Mouse (Mus musculus) lung, embryonic 16.5 days (tissue): ENCODE measurements around the gene Tgfbr2. TPM values are rescaled to one million over a fixed set of nuclear protein-coding genes. Genes with fewer than 3 reads are reported as not detected.

Experiments
- ATAC-seq: fragments of 200-750 bp; cut with Nextera tagmentation; 2 replicates; pipeline ENCODE4 v1.8.0; 2017; ENCODE audit warnings: low read depth, mild to moderate bottlenecking, moderate library complexity
- H3K27ac ChIP-seq: fragments of 300-500 bp; sonication (generic); 2 replicates; pipeline ENCODE4 v1.5.1; 2014; ENCODE audit warnings: mild to moderate bottlenecking, control low read depth, low read length
- H3K27me3 ChIP-seq: fragments of 300-500 bp; sonication (generic); 2 replicates; pipeline ENCODE4 v1.6.1; 2014; ENCODE audit warnings: low read depth, low read length, mixed read lengths; ENCODE audit not compliant: control insufficient read depth, insufficient read depth
- H3K36me3 ChIP-seq: fragments of 300-500 bp; sonication (generic); 2 replicates; pipeline ENCODE4 v1.6.1; 2014; ENCODE audit warnings: low read length; ENCODE audit not compliant: control insufficient read depth, insufficient read depth
- H3K4me1 ChIP-seq: fragments of 300-500 bp; sonication (generic); replicated peaks from 2 replicates; pipeline ENCODE4 v1.6.1; 2014; ENCODE audit warnings: low read length, mixed read lengths; ENCODE audit not compliant: control insufficient read depth, insufficient read depth
- H3K4me2 ChIP-seq: fragments of 300-500 bp; sonication (generic); 2 replicates; pipeline ENCODE4 v1.6.1; 2014; ENCODE audit warnings: low read depth, low read length, control low read depth
- H3K4me3 ChIP-seq: fragments of 300-500 bp; sonication (generic); 2 replicates; pipeline ENCODE4 v1.5.1; 2014; ENCODE audit warnings: mild to moderate bottlenecking, low read length, control low read depth
- H3K9ac ChIP-seq: fragments of 300-500 bp; sonication (generic); 2 replicates; pipeline ENCODE4 v1.6.1; 2014; ENCODE audit warnings: low read length, control low read depth
- H3K9me3 ChIP-seq: fragments of 300-500 bp; sonication (generic); 2 replicates; pipeline ENCODE4 v1.6.1; 2016; ENCODE audit warnings: low read length; ENCODE audit not compliant: control insufficient read depth
- WGBS: fragments of 180-500 bp; shearing (Covaris S2); extraction: QIAGEN DNeasy Blood & Tissue Kit; methylation state at CpG from one replicate; pipeline ENCODE4 v1.1.7; 2014; 5-methylcytosine and 5-hydroxymethylcytosine counted together
- polyA plus RNA-seq: library from polyadenylated mRNA; unstranded; fragments of >200 nt; fragmentation: Nextera tagmentation; extraction: Ambion mirVana; gene quantifications from 2 replicates; pipeline ENCODE4 v1.2.1, GENCODE M21; 2015

Gene Tgfbr2
- polyA plus RNA-seq, 1 experiment from 2014 or later: 58.0 TPM

GRCm38 (mm10) chr9:116134488-116134887 lies 40.7 kb downstream of the Tgfbr2 start:
- 95% methylated on average over 2 of the region's 2 CpGs for WGBS
- Histone ChIP-seq H3K4me3 (no peak overlapping the region), H3K4me2 (no peak overlapping the region), H3K27ac (no peak overlapping the region), H3K9ac (no peak overlapping the region), H3K9me3 (no peaks in the 10 kb centered on the region), H3K27me3 (no peaks in the 10 kb centered on the region), H3K36me3 (peaks cover 15% of the 10 kb centered on the region), H3K4me1 (peaks cover 38% of the 10 kb centered on the region)
- no peak for ATAC-seq

DNA sequence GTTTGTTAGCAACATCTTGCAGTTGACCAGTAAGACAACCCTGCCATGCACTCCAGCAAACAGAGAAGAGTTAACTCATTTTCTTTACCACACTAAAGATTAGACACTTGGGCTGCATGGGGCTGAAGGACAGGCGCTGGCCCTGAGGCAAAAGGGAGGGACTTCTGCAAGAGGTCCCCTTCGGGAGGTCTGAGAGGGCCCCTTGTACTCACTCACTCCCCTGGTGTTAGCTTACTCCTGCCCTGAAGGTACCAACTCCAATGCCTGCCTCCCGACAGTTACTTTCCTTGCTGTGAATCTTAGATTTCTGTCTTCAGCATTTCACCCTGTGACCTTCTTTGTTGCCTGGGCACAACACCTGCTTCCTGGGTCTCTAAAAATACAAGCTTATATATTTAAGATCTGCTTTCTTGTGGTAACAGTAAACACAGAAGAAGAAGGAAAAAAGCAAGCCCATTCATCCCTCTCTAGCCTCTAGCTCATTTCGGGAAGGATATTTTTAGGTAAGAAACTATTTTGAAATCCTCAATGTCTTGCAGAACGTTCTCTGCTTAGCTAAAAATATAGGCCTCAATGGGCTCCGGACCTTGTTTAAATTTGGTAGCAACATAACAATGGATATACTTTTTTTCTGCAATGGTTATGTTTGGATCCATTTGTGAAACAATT lies 41.7 kb downstream of the Tgfbr2 start:
- Histone ChIP-seq H3K4me2 (no peak overlapping the region), H3K9ac (no peak overlapping the region), H3K27me3 (no peaks in the 10 kb centered on the region), H3K9me3 (no peaks in the 10 kb centered on the region), H3K36me3 (peaks cover 22% of the 10 kb centered on the region), H3K4me1 (peaks cover 31% of the 10 kb centered on the region), H3K27ac (no peak overlapping the region), H3K4me3 (no peak overlapping the region)
- ATAC-seq: no peak
- 67% methylated on average over 6 of the region's 6 CpGs for WGBS

DNA sequence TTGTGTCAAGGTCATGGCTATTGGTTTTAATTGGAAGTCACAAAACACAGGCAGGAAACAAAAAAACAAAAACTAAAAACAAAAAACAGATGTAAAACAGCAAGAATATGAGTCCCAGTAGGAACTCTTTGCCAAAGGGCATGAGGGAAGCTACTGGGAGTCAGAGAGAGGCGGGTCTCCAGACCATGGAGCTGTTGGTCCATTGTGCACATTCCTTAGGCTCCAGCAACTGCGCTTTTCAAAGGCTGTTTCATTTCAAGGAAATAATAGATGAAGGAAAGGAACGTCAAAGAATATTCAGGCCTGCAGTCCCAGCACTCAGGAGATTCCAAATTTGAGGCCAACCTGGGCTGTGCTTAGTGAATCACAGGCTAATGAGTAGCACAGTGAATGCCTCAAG lies 46.3 kb downstream of the Tgfbr2 start:
- Histone ChIP-seq H3K27me3 (no peaks in the 10 kb centered on the region), H3K4me2 (no peak overlapping the region), H3K9me3 (no peaks in the 10 kb centered on the region), H3K27ac (no peak overlapping the region), H3K4me1 (peaks cover 17% of the 10 kb centered on the region), H3K9ac (no peak overlapping the region), H3K4me3 (no peak overlapping the region), H3K36me3 (peaks cover 34% of the 10 kb centered on the region)
- no peak for ATAC-seq
- 52% methylated on average over 3 of the region's 3 CpGs for WGBS

- no peaks in the 10 kb centered on the region for H3K27me3 ChIP-seq
Observed at GRCm38 (mm10) chr9:116128311-116128710, 46.8 kb downstream of the Tgfbr2 start.

DNA sequence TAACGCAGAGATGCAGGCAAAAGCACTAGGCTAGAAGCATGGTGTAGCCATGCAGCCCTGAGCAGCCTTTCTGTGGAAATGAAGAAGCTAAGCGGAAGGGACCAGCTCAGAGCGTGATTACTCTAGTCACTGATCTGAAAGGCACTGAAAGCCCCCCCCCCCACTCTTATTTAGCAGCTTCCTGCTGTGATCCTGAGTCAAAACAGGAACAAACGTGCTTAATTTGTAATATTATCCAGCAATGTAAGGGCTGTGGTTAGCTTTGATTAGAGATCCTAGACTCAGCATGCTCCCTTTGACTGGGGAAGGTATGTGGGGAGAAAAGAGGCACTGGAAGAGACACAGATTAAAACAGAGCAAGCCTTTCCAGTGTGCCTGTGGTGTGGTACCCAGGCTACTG lies 48.7 kb downstream of the Tgfbr2 start:
- Histone ChIP-seq H3K36me3 (peaks cover 37% of the 10 kb centered on the region), H3K27ac (no peak overlapping the region), H3K9me3 (no peaks in the 10 kb centered on the region), H3K27me3 (no peaks in the 10 kb centered on the region), H3K4me1 (peaks cover 23% of the 10 kb centered on the region), H3K9ac (no peak overlapping the region), H3K4me3 (no peak overlapping the region), H3K4me2 (no peak overlapping the region)
- 79% methylated on average over 4 of the region's 4 CpGs for WGBS
- ATAC-seq: no peak

More at GRCm38 (mm10) chr9:116128311-116128710, 46.8 kb downstream of the Tgfbr2 start:
- Histone ChIP-seq H3K27ac (no peak overlapping the region), H3K4me1 (peaks cover 17% of the 10 kb centered on the region), H3K9me3 (no peaks in the 10 kb centered on the region), H3K9ac (no peak overlapping the region), H3K36me3 (peaks cover 34% of the 10 kb centered on the region), H3K4me3 (no peak overlapping the region), H3K4me2 (no peak overlapping the region)
- no peak for ATAC-seq
- 44% methylated on average over 2 of the region's 2 CpGs for WGBS

DNA sequence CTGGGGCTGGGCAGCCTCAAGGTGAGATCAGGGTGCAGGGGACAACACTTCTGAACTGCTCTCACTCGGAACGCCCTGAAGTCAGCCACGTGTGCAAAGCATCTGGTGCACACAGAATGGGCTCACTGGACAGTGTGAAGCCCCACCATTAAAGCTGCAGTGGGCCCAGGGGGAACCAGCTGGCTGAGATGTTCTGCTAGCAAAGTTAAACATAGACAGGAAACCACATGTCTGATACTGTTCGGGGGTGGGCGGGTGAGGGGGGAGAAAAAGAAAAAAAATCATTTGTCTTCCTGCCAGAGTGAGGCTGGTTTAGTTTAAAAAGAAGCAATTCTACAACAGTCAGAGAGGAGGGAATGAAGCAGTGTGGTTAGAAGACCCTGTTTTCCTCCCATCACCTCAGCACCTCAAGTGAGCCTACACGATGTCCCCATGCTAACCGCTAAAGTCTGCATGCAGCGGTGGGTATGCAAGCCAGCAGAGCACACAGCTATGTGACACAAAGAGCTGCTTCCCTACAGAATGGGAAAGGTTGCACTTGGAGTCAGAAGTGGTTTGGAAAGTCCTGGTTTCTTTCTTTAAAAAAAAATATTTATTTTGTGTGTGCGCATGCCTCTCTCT lies 52.1 kb downstream of the Tgfbr2 start:
- no peak overlapping the region for H3K4me2 ChIP-seq
- H3K4me3 ChIP-seq: no peak overlapping the region
- H3K4me1 ChIP-seq: peaks cover 23% of the 10 kb centered on the region
- H3K27ac ChIP-seq: peak overlapping the region; percentile 84
- peaks cover 31% of the 10 kb centered on the region for H3K36me3 ChIP-seq
- WGBS: 27% methylated on average over 9 of the region's 9 CpGs
- no peaks in the 10 kb centered on the region for H3K27me3 ChIP-seq
- peak overlapping the region; percentile 30; the same call in 1 of the 2 replicates for H3K9ac ChIP-seq
- ATAC-seq: peak; percentile 82
- no peaks in the 10 kb centered on the region for H3K9me3 ChIP-seq

- peaks cover 23% of the 10 kb centered on the region for H3K4me1 ChIP-seq
- 54% methylated on average over 6 of the region's 6 CpGs for WGBS
- no peak overlapping the region for H3K4me3 ChIP-seq
- H3K9me3 ChIP-seq: no peaks in the 10 kb centered on the region
- H3K36me3 ChIP-seq: peaks cover 35% of the 10 kb centered on the region
- H3K27me3 ChIP-seq: no peaks in the 10 kb centered on the region
- H3K4me2 ChIP-seq: no peak overlapping the region
- H3K9ac ChIP-seq: no peak overlapping the region
- peak overlapping the region; percentile 84 for H3K27ac ChIP-seq
- ATAC-seq: 0 out of 2 replicates have a peak, but pooled peaks have one; percentile 24
Observed at GRCm38 (mm10) chr9:116122544-116122943, 52.6 kb downstream of the Tgfbr2 start.

GRCm38 (mm10) chr9:116121472-116121871 lies 53.7 kb downstream of the Tgfbr2 start:
- no peaks in the 10 kb centered on the region for H3K9me3 ChIP-seq
- peaks cover 36% of the 10 kb centered on the region for H3K36me3 ChIP-seq
- no peaks in the 10 kb centered on the region for H3K27me3 ChIP-seq
- ATAC-seq: 0 out of 2 replicates have a peak, but pooled peaks have one; percentile 3
- WGBS: 53% methylated on average over 7 of the region's 7 CpGs
- no peak overlapping the region for H3K4me3 ChIP-seq
- peaks cover 23% of the 10 kb centered on the region for H3K4me1 ChIP-seq
- H3K9ac ChIP-seq: no peak overlapping the region
- peak overlapping the region; percentile 36; the same call in 1 of the 2 replicates for H3K27ac ChIP-seq
- H3K4me2 ChIP-seq: no peak overlapping the region

- H3K36me3 ChIP-seq: peaks cover 34% of the 10 kb centered on the region
- WGBS: 74% methylated on average over 7 of the region's 7 CpGs
- H3K4me2 ChIP-seq: no peak overlapping the region
- ATAC-seq: no peak
- H3K4me1 ChIP-seq: peaks cover 23% of the 10 kb centered on the region
- H3K9me3 ChIP-seq: no peaks in the 10 kb centered on the region
- 0 out of 2 replicates have a peak overlapping the region, but pooled peaks have one; percentile 7 for H3K27ac ChIP-seq
- no peak overlapping the region for H3K4me3 ChIP-seq
- no peaks in the 10 kb centered on the region for H3K27me3 ChIP-seq
- no peak overlapping the region for H3K9ac ChIP-seq
Observed at GRCm38 (mm10) chr9:116119990-116120389, 55.2 kb downstream of the Tgfbr2 start.
